Mouse (Mus musculus) CH12F3 (cell line): ENCODE results near the gene Runx1.

Source experiments
- in situ Hi-C: fragments of 300-500 bp; cut with MboI; formaldehyde crosslinking; loops from 2 replicates; pipeline ENCODE4 v1.14.3; 2020; ENCODE audit warnings: low sequenced_read_pairs

Gene Runx1

DNA sequence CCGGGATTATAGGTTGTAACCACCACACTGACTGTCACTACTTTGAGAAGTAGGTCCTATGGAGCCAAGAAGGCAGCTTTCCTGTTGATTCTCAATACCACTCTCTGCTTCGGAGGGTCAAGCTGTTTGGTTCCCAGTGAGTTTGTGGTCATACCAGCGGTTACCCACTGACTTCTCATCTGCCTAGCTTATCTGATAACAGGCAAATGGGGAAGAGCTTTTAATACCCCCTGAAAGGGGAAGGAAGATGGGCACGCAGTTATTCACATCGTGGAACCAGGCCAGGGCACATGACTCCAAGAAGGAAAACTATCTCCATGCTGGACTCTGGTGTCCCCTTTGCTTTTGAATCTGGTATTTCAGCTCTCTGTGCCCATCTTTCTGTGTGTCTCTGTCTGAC, 25.1 kb downstream of the Runx1 start:
- in situ Hi-C loops: no loop called here

DNA sequence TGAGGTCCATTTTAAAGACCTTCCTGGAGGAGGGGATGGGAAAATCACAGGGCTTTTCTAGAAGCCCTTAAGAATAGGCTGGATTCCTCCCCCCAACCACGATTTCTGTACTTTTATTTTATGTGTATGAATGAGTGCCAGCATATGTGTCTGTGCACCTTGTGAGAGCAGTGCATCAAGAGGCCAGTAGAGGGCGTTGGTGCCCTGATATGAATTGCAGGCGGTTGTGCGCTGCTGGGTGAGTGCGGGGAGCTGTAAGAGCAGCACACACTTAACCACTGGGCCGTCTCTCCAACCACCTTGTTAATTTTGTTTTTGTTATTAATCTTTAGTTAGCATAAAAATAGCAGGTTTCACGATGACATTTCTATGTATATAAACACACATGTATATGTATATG, 26.0 kb downstream of the Runx1 start:
- in situ Hi-C loops: no loop called here

DNA sequence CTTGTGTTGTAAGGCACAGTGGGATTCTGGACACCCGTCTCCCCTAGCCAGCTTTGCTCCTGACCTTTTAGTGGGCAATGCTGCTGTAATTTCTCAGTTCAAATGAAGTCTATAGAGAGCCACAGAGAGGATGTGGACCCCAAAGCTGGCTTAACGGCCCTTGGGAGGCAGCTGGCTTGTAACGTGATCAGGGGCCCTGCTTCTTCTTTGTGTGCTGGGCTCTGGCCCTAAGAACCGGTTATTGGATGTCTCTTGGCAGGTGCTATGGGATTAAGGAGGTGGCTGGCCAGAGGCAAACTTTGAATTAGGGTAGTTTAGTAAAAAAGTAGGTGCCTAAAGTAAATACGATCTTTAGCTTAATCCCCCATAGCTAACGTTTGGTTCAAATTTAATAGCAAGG, 31.8 kb downstream of the Runx1 start:
- in situ Hi-C loops: no loop called here

DNA sequence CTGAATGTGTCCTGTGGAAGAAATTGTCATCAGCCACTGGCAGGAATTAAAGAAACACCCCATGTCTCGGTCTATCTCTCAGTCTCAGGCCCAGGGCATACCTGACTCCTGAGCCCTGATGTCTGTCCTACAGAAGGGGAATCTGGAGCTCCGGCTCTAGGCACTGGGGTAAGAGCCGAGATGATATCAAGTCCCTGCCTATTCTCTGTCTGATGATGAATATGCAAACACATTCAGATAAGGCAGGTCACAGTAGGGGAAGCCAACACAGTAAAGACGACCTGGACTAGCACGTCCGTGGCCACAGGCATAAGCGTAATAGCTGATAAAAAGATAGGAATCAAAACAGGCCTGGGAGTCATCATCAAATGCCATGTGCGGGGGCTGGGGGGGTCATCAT, 32.2 kb downstream of the Runx1 start:
- in situ Hi-C loops: no loop called here

DNA sequence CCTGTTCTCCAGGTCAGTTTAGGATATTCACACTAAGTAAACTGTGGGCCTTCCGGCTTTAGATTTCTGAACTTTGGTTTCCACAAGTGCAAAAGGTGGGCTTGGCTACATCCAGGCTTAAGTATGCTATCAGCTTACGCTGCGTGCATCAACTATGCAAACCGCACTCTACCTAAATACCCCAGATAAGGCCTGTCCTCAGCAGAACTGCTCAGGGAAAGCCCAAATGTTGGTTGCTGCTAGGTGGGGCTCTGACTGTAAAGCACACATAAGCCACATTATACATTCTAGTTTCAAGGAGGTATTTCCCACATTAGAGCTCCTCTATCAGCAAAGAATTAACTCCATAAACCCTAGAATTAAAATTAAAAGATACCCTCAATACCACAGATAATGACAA, 33.0 kb downstream of the Runx1 start:
- in situ Hi-C loops: no loop called here

DNA sequence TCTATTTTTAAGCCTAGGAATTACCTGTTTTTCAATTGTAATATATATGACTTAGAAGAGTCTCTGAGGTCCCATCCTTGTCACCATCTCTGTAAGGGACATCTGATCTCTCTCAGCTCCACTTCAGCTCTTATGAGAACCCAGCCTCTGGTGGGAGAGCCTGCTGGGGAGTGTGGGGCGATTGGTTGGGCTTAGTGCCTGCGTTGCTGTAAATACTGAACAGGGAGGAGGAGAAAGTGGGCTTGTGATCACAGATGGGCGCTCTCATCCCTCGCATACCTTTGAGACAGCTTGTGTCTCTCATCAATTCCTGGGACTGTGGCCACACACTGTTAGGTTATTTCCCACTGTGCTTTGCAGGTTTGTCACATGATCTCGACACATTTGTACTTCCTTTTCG, 35.3 kb downstream of the Runx1 start:
- in situ Hi-C loops: no loop called here

DNA sequence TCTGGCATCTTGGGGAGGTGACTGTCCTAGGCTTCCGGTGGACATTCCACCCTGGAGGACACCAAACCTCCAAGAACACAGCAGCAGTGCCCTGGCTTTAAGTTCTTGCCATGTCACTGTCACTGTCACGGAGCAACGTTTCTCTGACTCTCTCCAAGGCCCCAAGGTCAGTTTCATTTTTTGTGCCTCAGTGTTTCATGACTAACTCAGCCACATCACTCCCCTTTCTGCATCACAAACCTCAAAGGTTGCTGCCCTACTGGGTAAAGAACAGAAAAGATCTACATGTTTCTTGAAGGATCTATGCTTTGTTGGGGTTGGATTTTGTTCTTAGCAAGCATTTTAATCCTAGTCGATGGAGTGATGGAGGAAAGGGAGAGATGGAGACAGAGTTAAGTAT, 36.1 kb downstream of the Runx1 start:
- in situ Hi-C loops: no loop called here

DNA sequence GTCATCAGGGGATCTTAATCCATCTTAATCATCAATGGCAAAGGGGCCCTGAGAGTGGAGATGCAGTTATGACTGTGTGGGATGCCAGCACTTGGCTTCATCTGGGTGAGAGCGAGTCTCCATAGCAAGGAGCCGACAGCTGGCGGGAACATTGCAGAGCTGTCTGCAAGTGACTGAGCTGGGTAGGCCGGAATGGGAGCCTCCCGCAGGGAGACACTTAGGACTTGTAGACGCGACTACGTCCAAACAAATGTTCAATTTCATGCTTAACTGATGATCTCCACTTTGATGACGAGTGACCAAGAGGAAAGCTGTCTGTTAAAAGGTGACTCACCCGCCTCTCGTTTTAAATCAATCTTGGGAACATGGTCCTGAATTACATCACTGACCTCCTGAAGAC, 37.5 kb downstream of the Runx1 start:
- in situ Hi-C loops: no loop called here

DNA sequence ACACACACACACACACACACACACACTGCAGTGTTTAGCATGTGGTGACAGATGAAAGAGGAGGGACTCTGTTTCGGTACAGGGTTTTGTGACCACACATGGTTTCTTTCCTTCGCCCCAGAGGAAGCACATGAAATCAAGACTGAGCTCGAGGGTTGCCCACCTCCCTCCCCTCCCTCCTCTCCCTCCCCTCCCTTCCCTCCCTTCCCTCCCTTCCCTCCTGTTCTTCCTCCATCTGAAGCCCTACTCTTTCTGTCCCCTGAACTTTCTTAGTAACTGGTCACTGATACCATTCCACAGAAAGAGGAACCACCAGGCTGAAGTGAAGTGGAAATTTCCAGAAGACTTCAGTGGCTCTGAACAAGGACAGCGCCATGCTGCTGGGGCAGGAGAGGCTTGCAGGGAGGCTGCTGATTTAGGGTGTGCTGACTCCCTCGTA, 39.0 kb downstream of the Runx1 start:
- in situ Hi-C loops: no loop called here

DNA sequence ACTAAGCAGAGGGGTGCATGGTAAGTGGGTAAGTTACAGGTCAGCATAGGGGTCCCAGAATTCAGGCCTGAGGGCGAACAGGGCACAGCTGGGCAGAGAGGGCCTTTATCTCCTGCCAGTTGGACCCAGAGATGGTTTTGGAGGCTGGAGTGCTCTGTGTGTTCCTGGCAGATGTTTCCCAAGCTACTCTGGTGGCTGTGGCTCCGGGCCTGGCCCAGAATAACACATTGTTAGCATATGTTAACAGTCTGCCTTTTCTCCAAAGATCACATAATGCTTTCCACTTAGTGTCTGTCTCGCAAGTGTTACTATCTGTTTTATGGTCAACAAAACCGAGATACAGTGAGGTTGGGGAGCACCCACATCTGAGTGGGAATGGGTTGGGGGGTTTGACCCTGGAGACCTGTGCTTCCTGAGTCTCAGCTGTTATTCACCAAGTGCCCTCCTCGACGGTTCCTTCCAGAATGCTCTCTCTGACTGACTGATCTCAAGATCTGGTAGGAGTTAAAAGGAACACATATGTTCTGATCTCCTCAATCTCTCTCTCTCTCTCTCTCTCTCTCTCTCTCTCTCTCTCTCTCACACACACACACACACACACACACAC, 39.6 kb downstream of the Runx1 start:
- in situ Hi-C loops: no loop called here

DNA sequence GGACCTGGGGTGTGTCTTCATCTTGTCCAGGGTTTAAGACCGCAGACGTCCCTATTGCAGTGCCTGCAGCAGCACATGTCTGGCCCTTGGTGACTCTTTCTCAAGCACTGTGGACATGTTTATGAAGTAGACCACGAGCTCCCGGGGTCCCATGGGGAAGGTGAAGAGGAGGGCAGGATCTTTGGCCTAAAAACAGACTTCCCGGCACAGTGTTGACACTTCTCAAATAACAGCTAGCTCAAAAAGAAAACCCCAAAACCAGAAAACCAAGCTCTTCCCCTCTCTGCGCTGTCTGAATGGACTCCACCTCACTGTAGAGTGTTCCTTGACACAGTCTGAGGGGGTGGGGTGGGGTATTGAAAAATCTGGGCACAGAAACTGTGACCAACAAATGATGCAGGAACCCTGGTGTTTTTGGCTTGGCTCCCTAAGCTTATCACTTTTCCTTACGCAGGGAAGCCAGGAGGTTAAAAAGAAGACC, 42.3 kb downstream of the Runx1 start:
- in situ Hi-C loops: no loop called here

DNA sequence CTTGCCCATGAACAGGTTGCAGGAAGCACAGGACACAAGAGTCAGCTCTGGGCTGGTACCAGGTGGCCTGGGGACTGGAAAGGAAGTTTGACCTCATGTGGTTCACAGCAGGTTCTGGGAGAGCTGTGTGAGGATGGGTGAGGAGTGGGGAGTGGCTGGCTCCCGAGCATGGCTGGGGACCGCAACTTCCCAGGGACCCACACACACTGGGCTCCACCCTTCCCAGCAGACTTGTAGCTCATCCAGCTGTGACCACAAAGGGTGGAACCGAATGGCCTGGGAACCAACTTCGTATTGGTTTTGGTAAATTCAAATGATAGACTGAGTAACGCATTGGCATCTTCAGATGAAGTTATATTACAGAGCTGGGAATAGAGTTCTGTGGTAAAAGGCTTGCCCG, 43.5 kb downstream of the Runx1 start:
- in situ Hi-C loops: no loop called here

DNA sequence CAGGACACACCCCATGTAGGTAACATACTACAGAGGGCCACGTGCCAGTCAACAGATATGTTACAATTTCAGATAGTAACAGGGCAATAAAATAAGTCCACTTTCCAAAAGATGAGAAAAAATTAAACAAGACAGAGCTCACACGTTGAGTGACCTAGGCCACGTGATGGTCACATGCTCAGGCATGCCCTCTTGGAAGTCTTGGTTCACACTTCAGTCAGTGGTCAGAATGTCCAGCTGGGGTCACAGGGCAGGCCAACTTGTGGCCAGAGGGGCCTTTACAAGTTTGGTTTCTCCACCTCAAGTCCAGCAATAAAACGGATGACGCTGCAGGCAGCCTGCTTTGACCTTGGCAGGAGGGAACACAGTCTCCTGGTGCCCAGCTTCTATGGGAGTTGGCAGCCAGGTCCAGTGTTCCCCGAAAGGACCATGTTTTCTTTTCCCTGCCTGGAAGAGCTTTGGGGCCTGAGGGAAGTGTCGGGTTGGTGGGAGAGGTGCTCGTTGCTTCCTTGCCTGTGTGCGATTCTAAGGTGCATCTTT, 46.0 kb downstream of the Runx1 start:
- in situ Hi-C loops: no loop called here

DNA sequence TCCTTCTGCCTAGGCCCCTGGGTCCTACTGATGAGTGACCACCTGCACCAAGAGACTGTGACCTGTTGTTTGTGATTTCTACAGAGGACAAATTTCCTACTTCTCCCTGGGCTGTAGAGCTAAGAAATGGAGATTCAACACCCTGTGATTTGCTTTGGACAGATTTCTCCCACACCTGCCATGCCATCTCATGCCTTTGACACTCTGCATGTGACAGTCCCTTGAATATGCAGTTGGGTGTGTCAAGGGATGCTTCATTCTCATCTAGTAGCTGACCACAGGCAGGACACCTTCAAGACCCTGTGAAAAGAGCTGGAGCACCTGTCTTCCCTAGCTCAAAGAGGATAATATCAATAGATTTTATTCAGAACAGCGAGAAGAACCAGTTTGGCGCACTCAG, 46.8 kb downstream of the Runx1 start:
- in situ Hi-C loops: no loop called here

DNA sequence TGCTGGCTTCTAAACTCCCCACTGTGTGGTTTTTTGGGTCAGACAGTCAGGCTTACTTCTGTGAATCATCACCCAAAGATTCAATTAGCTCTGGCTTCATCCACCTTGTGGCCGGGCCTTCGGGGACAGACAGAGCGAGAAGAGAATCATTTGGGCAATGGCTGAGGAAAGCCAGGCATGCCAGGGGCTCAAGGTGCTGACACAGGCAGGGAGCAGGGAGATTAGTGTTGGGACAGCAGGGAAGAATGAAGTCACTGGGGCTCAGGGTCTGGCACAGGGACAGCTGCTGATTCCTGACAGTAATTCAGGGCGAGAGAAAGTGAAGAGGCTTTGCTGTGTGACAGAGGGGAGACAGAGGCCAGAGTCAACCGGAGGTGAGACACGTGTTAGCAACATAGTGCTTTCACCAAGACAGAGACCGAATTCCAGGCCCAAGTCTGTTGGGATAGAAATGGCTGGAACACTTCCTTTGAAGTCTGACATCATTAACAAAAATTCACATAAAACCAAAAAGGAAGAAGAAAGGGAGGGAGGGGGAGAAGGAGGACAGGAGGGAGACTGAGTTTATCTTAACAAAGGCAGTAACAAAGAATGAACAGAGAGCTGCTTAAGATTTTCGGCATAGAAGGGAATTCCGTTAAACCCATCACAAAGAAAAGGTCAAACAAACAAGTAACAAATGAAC, 47.7 kb downstream of the Runx1 start:
- in situ Hi-C loops: no loop called here

DNA sequence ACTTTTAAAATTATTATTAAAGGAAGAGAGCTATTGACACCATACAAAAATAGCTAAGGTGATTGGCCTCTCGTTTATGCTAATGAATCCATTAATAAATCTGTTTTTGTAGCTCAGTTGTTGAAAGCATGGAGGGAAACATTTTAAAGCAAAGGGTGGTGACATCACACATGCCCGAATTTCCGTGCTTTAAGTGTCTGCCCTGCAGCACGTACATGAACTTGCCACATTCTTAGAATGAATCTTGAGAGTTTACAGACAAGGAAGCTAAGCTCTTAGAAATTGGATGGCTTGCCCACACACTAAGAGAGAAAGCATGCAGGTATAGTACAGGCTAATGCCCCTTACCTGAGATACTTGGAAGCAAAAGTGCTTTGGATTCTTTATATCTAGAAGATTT, 58.1 kb downstream of the Runx1 start:
- in situ Hi-C loops: no loop called here

DNA sequence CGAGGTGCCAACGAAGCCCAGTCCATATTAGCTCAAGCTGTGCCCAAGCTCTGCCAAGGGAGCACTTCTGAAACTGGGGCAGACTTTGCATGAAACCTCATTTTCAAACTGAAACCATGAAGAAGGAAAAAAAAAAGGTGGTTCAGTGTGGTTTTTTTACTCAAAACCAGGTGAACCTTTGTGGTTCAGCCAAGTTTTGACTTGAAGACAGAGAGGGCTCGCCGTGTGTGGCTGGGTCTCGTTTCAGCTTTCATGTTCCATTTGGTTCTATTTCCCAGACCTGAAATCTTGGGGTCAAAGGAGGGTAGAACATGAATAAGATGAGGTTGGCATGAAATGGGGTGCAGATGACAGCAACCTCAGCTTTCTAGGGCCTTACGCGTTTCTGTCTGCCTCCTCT, 58.5 kb downstream of the Runx1 start:
- in situ Hi-C loops: no loop called here

DNA sequence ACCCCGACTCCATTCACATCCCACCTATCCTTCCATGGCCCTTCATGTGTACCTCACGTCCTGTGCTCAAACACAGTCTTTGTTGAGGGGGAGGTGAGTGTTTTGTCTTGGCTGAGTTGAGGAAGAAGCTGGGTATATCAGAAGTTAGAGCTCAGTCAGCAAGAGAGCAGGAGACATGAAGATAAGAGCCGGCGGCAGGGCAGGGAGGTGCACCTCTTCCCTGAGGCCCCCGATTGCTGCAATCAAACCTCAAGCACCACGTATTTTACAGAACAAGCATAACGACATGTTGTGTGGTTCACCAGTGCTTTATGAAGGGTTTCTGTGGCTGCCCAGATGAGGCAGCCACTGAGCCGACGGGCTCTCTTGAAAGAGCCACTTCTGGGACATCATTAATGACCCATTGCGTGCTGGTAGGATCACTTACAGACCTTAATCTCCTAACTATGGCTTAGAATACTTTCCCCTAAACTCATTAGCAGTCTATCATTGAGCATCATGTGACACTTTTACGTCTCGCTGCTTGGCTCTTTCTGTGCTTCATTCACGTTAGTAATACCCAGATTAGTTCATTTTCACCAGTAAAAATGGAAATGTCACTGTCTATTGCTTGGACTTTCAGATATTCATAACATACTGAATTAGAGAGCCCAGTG, 61.1 kb downstream of the Runx1 start:
- in situ Hi-C loops: no loop called here

DNA sequence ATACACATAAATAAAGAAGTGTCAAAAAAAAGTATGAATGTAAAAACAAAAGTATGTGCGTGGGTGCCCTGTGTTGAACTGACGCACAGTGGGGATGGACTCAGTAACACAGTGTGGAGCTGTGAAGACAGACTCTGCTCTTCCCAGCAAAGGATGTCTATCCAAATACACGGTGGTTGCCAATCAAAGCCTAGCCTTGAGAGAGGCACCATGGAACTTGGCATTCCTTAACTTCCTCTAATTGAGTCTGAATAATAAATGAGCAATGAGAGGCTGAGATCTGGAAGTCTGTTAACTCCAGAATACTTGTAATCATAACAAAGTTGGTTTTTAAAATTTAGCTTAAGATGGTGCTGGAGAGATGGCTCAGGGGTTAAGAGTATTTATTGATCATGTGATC, 62.3 kb downstream of the Runx1 start:
- in situ Hi-C loops: no loop called here

DNA sequence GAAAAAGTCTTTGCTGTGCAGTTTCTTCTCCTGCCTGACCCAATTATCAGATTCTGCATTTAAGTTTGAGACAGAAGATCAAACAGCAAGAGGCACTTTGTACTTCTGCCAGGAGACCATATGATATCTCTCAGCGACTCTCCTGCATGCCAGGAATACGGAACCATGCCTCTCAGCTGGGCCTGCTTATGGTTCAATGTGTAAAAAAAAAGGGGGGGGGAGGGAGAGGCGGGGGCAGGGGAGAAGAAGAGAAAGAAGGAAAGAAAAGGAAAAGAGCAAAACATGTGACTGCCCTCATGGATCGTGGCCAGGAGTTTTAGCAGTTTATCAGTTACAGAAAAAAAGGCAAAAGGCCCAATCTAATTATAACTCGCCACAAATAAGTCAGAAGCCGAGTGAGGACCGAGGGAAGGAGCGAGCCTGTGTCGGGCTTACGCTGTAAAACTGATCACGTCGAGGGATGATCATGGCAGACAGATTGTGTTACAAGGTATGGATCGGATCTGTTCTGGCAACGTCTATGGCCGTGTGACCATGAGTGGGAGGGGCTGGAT, 63.9 kb downstream of the Runx1 start:
- in situ Hi-C loops: no loop called here

DNA sequence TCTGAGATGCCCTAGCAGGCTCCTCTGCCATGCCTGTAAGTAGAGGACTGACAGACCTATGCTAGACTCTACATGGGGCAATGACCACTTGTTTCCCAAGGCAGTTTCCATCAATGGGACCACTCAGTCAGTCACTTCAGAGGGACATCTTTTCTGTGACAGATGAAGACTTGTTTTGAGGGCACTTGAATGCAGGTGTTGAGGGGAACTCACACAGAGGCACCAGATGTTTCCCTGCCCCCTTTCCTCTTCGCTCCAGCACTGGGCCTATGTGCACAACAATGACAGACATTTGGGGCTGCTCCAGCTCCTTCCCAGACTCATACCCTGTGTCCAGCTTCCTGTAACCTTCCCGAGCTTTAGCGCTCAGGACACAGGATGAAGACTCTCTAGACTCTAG, 65.9 kb downstream of the Runx1 start:
- in situ Hi-C loops: no loop called here

DNA sequence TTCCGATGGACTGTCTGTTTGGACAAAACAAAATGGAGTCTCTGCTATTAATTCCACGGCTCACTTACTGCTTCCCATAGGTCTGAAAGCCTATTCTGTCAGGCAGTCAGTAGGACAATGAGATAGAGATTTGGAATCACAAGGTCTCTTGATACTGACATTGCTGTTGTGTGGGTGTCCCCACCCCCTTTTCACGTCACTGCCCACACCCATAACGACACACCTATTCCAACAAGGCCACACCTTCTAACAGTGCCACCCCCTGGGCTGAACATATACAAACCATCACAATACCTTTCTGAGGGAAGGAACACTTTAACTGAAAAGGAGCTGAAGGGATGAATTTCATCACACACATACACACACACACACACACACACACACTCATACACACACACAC, 68.4 kb downstream of the Runx1 start:
- in situ Hi-C loops: no loop called here
